Mouse (Mus musculus) spleen, postnatal 4 days (tissue): Measurements from ENCODE around the gene Uqcc2.
A peak's percentile ranks its signal among the peaks of the same experiment; 100 is the strongest.

Source experiments
- DNase-seq, 2 experiments: peaks; one replicate each; pipeline ENCODE4 v3.0.0; 2022; ENCODE audit warnings: low spot score in 2 of 2

Uqcc2 gene

GRCm38 (mm10) chr17:27133551-27134141 lies at the start of gene Uqcc2:
Gene Uqcc2 (minus strand): TSS chr17:27133916.
- peak; percentile 98 to 99 for DNase-seq

- no peak for DNase-seq
These were observed 48.7 kb upstream of the Uqcc2 start for GRCm38 (mm10) chr17:27182401-27182800.

GRCm38 (mm10) chr17:27181666-27182065 lies 48.0 kb upstream of the Uqcc2 start:
- DNase-seq, result no peak

GRCm38 (mm10) chr17:27179681-27180280 lies 46.1 kb upstream of the Uqcc2 start:
- no peak for DNase-seq

GRCm38 (mm10) chr17:27178427-27179177 lies 44.9 kb upstream of the Uqcc2 start:
- DNase-seq, result no peak

- no peak for DNase-seq
These were observed 44.3 kb upstream of the Uqcc2 start for GRCm38 (mm10) chr17:27178019-27178418.

GRCm38 (mm10) chr17:27176754-27177153 lies 43.0 kb upstream of the Uqcc2 start:
- DNase-seq, result no peak

- DNase-seq, result no peak
These were observed 42.6 kb upstream of the Uqcc2 start for GRCm38 (mm10) chr17:27176287-27176686.

- no peak for DNase-seq
These were observed 41.6 kb upstream of the Uqcc2 start for GRCm38 (mm10) chr17:27175196-27175874.

GRCm38 (mm10) chr17:27173715-27174114 lies 40.0 kb upstream of the Uqcc2 start:
- DNase-seq, result no peak

- DNase-seq, result no peak
These were observed 38.7 kb upstream of the Uqcc2 start for GRCm38 (mm10) chr17:27172459-27172858.

- no peak for DNase-seq
These were observed 37.4 kb upstream of the Uqcc2 start for GRCm38 (mm10) chr17:27171121-27171520.

GRCm38 (mm10) chr17:27169952-27170695 lies 36.4 kb upstream of the Uqcc2 start:
- no peak for DNase-seq

GRCm38 (mm10) chr17:27168569-27168968 lies 34.9 kb upstream of the Uqcc2 start:
- DNase-seq, result no peak

- no peak for DNase-seq
These were observed 33.8 kb upstream of the Uqcc2 start, which contains the start of gene Ip6k3 for GRCm38 (mm10) chr17:27167545-27167944. Gene Ip6k3 (minus strand): TSS chr17:27167795.

- no peak for DNase-seq
These were observed 33.2 kb upstream of the Uqcc2 start for GRCm38 (mm10) chr17:27166901-27167300.

- DNase-seq, result no peak
These were observed 31.5 kb upstream of the Uqcc2 start for GRCm38 (mm10) chr17:27165054-27165773.

GRCm38 (mm10) chr17:27160905-27161304 lies 27.2 kb upstream of the Uqcc2 start:
- DNase-seq, result no peak

- DNase-seq, result no peak
These were observed 25.5 kb upstream of the Uqcc2 start for GRCm38 (mm10) chr17:27159169-27159568.

- DNase-seq, result no peak
These were observed 24.7 kb upstream of the Uqcc2 start for GRCm38 (mm10) chr17:27158439-27158838.

GRCm38 (mm10) chr17:27155752-27156151 lies 22.0 kb upstream of the Uqcc2 start:
- no peak for DNase-seq
